Mouse (Mus musculus): ENCODE measurements at regions not wholly inside any gene's neighbourhood (a gene's known extent, or its start where the extent isn't known, plus 50 kb on each side); places are given as distances from the start of the nearest gene placed in this dataset.

DNA sequence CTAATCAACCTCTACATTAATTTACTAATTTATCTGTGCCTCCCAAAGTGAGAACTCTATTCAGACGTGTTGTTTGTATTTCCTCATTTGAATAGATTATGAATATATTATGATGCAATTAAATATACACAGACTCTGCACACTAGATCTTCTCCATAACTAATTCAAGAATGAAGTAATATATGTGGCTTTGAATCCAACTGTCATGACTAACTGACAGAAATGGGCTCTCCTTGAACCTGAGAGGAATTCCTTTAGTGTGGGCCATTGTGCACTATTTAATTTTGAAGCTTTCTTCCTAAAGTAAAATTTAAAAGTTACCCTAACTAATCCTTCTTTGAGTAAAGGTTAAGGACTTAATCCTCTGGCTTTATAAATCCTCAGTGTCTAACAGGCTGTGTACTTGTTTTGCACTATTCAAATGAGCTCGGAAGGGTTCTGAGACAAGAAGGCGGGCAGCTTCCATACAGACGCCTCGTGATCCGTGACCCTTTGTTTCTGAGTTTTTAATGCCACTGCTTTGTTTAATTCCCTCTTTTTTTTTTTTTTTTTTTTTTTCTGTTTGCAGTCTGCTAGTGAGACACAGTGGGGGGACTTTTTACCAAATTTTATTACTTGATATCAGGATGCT, 128.0 kb upstream of the Sox2 start:
- no peaks in the 10 kb centered on the region for H3K36me3 ChIP-seq
- no peaks in the 10 kb centered on the region for H3K27me3 ChIP-seq
- no peak overlapping the region for H3K4me3 ChIP-seq
- H3K4me2 ChIP-seq, result no peak overlapping the region
- H3K4me1 ChIP-seq, result no peaks in the 10 kb centered on the region
- H3K9me3 ChIP-seq, result peaks cover 9% of the 10 kb centered on the region; the same call in 1 of the 2 replicates
- 81% methylated on average over 6 of the region's 6 CpGs for WGBS
- ATAC-seq (ENCODE audit: insufficient number of reproducible peaks, insufficient read depth, low FRiP score, low TSS enrichment, low read depth), result no peak
- no peak overlapping the region for H3K27ac ChIP-seq
- H3K9ac ChIP-seq, result no peak overlapping the region

DNA sequence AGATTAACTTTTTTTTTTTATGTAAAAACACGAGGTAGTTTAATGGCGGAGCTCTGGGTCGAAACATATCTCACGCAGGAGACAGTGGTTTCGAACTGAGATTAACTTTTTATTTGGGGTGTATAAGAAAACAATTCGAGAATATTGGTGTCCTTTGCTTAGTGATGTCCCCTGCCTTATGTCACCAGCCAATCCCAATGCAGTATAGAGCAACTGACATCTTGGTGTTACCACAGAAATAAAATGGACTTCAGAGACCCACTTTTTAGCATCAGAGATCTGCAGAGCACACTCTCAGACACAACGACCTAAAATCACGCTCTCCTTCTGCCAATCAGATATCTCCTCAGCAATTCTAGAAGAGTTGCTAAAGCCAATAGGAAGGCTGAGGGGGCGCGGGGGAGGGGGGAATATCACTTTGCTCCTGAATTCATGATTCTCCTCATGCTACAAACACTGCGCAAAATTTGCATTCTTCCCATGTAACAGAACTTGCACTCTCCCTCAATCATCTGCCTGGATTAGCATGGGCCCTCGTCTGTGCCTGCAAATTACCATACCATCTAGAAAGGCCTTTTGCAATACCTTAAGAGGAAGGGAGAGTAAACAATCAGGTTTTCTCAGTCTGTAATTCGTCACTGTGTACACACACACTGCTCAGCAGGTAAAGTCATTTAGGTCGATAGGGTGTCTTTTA, 128.7 kb upstream of the Sox2 start:
- Histone ChIP-seq H3K9ac (no peak overlapping the region), H3K27me3 (no peaks in the 10 kb centered on the region), H3K4me1 (no peaks in the 10 kb centered on the region), H3K27ac (no peak overlapping the region), H3K9me3 (peaks cover 7% of the 10 kb centered on the region; the same call in 1 of the 2 replicates), H3K36me3 (no peaks in the 10 kb centered on the region), H3K4me3 (no peak overlapping the region), H3K4me2 (no peak overlapping the region)
- 79% methylated on average over 14 of the region's 14 CpGs for WGBS
- no peak for ATAC-seq (ENCODE audit: insufficient number of reproducible peaks, insufficient read depth, low FRiP score, low TSS enrichment, low read depth)

DNA sequence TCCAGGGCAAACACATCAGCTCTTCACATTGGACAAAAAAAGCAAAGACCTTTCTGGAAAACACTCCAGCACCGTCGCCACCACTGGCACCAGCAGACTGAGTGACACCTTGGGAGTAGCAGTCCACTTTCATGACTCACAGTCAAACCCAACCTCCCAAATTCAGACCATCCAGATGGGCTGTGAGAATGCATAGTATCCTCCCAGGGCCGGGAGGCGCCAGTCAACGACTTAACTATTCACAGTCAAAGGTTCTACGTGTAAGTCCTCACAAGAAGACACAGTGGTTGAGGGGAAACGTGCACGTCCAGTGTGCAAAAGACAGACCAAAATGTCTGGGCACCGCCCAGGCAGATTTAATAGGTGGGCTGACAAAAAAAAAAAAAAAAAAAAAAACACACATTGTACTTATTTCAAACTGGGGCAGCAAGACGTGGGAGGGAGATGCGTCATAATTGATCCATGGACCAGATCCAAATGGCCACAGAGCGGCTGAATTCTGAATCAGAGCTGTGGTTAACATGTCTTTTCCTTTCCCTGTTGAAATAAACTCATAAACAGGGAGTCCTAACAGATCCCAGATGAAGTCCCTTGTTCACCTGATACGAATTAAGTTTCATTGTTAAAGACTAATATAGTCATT, 137.6 kb upstream of the Sox2 start:
- Histone ChIP-seq H3K9ac (no peak overlapping the region), H3K4me2 (no peak overlapping the region), H3K36me3 (no peaks in the 10 kb centered on the region), H3K4me3 (no peak overlapping the region), H3K27ac (no peak overlapping the region), H3K9me3 (peaks cover 5% of the 10 kb centered on the region; the same call in 1 of the 2 replicates), H3K27me3 (no peaks in the 10 kb centered on the region), H3K4me1 (no peaks in the 10 kb centered on the region; the same call in 1 of the 2 replicates)
- WGBS, result 67% methylated on average over 13 of the region's 13 CpGs
- no peak for ATAC-seq (ENCODE audit: insufficient number of reproducible peaks, insufficient read depth, low FRiP score, low TSS enrichment, low read depth)

DNA sequence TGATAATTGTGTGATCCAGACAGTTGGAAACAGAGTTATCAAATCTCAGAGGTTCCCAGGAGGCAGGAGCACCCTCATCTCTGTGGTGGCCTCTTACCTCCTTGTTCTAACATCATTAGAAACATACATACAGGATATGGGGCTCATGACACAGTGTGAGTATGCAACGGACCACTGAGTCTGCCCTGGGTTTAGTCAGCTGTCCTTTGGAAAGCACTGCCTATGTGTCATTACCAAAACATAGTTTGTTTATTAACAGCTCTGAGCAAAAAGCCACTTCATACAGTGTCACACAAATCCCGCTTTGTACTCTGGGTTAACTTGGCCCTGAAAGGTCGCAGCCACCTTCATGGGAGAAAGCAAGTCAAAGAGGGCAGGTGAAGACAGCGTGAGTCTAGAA, 139.5 kb upstream of the Sox2 start:
- Histone ChIP-seq H3K36me3 (no peaks in the 10 kb centered on the region), H3K27ac (no peak overlapping the region), H3K4me2 (no peak overlapping the region), H3K27me3 (0 out of 2 replicates have a peak, but pooled peaks cover 4% of the 10 kb centered on the region), H3K4me3 (no peak overlapping the region), H3K9me3 (peaks cover 5% of the 10 kb centered on the region; the same call in 1 of the 2 replicates), H3K9ac (no peak overlapping the region), H3K4me1 (no peaks in the 10 kb centered on the region; the same call in 1 of the 2 replicates)
- 78% methylated on average over 4 of the region's 4 CpGs for WGBS
- no peak for ATAC-seq (ENCODE audit: insufficient number of reproducible peaks, insufficient read depth, low FRiP score, low TSS enrichment, low read depth)

DNA sequence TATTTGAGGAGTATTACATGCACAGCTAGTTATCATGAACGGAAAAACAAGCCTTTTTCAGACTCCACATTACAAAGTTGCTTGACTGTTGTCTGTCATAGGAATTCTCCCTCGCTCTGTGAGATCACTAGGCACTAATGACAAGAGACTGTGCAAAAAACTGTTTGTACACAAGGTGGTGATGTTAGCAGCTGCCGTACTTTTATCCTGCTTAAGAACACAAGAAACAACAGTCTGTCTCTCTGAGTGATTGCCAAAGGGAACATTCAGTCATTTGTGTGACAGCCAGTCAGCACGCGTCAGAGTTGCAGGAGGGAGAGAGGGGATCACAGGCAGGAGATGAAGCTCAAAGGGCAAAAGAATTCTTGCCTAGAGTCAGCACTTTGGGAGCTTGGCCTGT, 141.0 kb upstream of the Sox2 start:
- no peak overlapping the region for H3K4me2 ChIP-seq
- no peak overlapping the region for H3K27ac ChIP-seq
- no peaks in the 10 kb centered on the region for H3K36me3 ChIP-seq
- no peak for ATAC-seq (ENCODE audit: insufficient number of reproducible peaks, insufficient read depth, low FRiP score, low TSS enrichment, low read depth)
- WGBS, result 33% methylated on average over 5 of the region's 5 CpGs
- H3K4me1 ChIP-seq, result no peaks in the 10 kb centered on the region; the same call in 1 of the 2 replicates
- H3K9me3 ChIP-seq, result no peaks in the 10 kb centered on the region
- 0 out of 2 replicates have a peak, but pooled peaks cover 4% of the 10 kb centered on the region for H3K27me3 ChIP-seq
- no peak overlapping the region for H3K4me3 ChIP-seq
- H3K9ac ChIP-seq, result no peak overlapping the region

DNA sequence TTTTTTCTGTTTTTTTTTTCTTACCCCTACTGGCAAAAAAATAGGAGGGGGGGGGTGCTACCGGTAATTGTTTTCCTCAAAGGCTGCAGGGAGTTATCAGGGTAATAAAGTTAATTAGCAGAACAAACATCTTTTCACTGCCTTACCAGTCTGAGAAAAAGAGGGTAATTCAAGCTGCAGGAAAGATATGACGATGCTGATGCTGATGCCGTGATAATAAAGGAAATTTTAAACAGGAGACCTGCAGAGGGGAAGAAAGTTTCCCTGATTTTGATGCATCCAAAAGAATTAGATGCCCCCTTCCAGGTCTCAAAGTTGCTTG, 145.7 kb upstream of the Sox2 start:
- no peak overlapping the region for H3K27ac ChIP-seq
- H3K27me3 ChIP-seq, result 0 out of 2 replicates have a peak, but pooled peaks cover 4% of the 10 kb centered on the region
- H3K9me3 ChIP-seq, result no peaks in the 10 kb centered on the region
- no peaks in the 10 kb centered on the region for H3K4me1 ChIP-seq
- ATAC-seq (ENCODE audit: insufficient number of reproducible peaks, insufficient read depth, low FRiP score, low TSS enrichment, low read depth), result no peak
- H3K4me2 ChIP-seq, result no peak overlapping the region
- no peak overlapping the region for H3K4me3 ChIP-seq
- no peaks in the 10 kb centered on the region for H3K36me3 ChIP-seq
- WGBS, result 13% methylated on average over 3 of the region's 3 CpGs
- no peak overlapping the region for H3K9ac ChIP-seq

DNA sequence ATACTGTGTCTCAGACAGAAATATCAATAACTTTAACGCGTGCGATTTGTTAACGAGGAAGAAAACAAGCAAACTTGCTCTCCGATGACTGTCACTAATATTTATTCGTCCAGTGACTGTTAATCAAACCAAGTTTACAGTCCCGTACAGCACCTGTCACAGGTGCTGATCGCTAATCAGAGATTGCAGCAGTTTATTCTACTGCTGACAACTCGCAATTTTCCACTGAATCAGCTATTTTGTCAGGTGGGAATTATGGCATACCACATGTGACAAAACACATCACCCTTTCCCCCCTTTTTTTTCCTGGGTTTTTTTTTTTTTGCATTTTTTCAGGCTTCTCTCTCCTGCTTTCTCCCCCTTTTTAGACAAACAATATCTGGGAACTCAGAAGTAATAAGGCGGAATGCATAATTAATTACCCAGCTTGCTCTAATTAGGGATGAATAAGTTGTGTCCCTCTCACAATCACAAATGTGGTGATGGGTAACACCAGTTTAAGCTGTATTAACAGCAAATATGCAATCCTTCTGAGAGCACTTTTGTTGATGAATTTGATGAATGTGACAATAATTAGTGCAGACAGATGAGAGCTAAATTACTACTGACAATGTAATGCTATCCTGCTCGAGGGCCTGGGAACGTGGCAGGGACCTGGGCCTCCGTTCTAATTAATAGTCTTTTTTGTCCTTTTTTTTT, 146.2 kb upstream of the Sox2 start:
- H3K27ac ChIP-seq, result no peak overlapping the region
- WGBS, result 53% methylated on average over 13 of the region's 13 CpGs
- H3K4me2 ChIP-seq, result no peak overlapping the region
- no peak for ATAC-seq (ENCODE audit: insufficient number of reproducible peaks, insufficient read depth, low FRiP score, low TSS enrichment, low read depth)
- no peak overlapping the region for H3K9ac ChIP-seq
- H3K9me3 ChIP-seq, result no peaks in the 10 kb centered on the region
- H3K36me3 ChIP-seq, result no peaks in the 10 kb centered on the region
- no peaks in the 10 kb centered on the region for H3K4me1 ChIP-seq
- 0 out of 2 replicates have a peak, but pooled peaks cover 4% of the 10 kb centered on the region for H3K27me3 ChIP-seq
- no peak overlapping the region for H3K4me3 ChIP-seq

DNA sequence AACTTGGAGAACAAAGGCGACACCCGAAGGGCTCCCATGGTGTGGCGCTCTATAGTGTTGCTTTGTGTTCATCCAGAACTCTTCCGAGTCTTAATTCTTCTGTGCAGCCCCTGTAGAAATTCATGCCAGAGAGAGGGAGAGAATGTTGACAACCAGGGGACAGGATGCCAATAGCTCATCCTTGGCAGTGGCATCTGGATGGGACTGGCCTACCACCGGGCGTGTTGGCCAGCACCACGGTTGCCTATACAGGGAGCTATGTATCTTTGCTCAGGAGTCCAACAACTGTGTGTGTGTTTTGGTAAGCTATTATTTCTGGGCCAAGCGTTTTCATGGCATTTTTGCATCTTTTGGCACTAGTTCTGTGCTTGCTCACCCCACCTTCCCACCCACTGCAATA, 153.4 kb upstream of the Sox2 start:
- no peak for ATAC-seq (ENCODE audit: insufficient number of reproducible peaks, insufficient read depth, low FRiP score, low TSS enrichment, low read depth)

DNA sequence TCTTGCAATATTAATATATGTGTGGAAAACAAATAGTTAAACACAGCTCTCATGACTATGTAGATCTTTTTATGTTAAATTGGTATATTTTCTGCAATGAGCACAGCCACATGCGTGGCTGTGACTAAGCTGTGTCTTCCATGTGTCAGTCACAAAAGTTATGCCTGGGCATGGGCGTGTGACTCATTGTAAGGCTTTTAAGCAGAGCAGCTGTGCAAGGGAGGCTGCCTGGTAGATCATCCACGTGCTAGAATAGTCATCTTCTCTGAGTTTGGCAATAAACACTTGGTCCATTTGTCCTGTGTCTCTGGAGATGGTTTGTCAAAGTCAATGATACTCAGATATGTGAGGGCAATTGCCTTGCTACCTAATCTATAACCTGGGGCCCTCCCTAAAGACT, 154.6 kb upstream of the Sox2 start:
- no peak overlapping the region for H3K27ac ChIP-seq
- ATAC-seq (ENCODE audit: insufficient number of reproducible peaks, insufficient read depth, low FRiP score, low TSS enrichment, low read depth), result no peak
- H3K36me3 ChIP-seq, result no peaks in the 10 kb centered on the region
- no peaks in the 10 kb centered on the region for H3K4me1 ChIP-seq
- no peak overlapping the region for H3K4me3 ChIP-seq
- H3K27me3 ChIP-seq, result no peaks in the 10 kb centered on the region
- H3K4me2 ChIP-seq, result no peak overlapping the region
- H3K9me3 ChIP-seq, result no peaks in the 10 kb centered on the region
- 68% methylated on average over 3 of the region's 3 CpGs for whole genome bisulfite sequencing
- H3K9ac ChIP-seq, result no peak overlapping the region

More for the DNA sequence above, 153.4 kb upstream of the Sox2 start:
- Histone ChIP-seq H3K36me3 (no peaks in the 10 kb centered on the region), H3K27ac (no peak overlapping the region), H3K27me3 (no peaks in the 10 kb centered on the region), H3K4me3 (no peak overlapping the region), H3K9me3 (no peaks in the 10 kb centered on the region), H3K4me1 (no peaks in the 10 kb centered on the region), H3K4me2 (no peak overlapping the region), H3K9ac (no peak overlapping the region)
- 88% methylated on average over 8 of the region's 8 CpGs for WGBS

DNA sequence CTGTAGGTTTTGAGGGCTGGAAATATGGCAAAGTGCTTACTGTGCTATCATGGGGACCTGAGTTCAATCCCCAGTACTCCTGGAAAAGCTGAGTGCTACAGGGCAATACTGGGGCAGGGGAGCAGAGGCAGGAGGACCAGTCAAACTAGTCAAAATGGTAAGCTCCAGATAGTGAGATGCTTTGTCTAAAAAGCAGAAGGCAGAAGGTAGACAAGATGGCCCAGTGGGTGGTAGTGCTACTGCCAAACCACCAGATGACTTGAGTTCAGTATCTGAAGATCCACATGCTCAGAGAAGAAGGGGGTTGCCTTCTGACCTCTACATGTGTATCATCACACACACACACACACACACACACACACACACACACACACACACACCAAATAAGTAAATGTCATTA, 156.3 kb upstream of the Sox2 start:
- no peak overlapping the region for H3K27ac ChIP-seq
- no peak overlapping the region for H3K9ac ChIP-seq
- H3K4me1 ChIP-seq, result no peaks in the 10 kb centered on the region
- H3K36me3 ChIP-seq, result no peaks in the 10 kb centered on the region
- H3K9me3 ChIP-seq, result no peaks in the 10 kb centered on the region
- H3K4me2 ChIP-seq, result no peak overlapping the region
- no peak overlapping the region for H3K4me3 ChIP-seq
- H3K27me3 ChIP-seq, result no peaks in the 10 kb centered on the region
- no peak for ATAC-seq (ENCODE audit: insufficient number of reproducible peaks, insufficient read depth, low FRiP score, low TSS enrichment, low read depth)

DNA sequence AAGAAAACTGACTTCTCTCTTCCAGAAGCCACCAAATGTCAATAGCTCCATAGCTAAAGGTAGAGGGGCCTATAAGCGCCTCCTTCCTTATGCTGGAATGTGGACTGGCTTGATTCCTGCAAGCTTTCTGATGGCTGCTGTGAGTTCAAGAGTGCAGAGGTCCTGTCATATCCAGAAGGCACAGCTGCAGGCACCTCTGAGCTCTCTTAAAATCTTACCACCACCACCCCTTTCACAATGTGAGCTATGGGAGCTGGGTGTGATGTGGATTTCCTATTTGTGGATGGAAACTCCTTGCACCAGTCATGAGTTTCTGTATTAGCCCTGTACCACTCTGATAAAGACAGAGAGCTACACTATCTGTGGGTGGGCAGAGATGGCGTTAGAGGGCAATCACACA, 161.2 kb upstream of the Sox2 start:
- no peaks in the 10 kb centered on the region for H3K9me3 ChIP-seq
- no peak overlapping the region for H3K4me2 ChIP-seq
- H3K4me1 ChIP-seq, result peaks cover 5% of the 10 kb centered on the region
- WGBS, result 80% methylated on average over 2 of the region's 2 CpGs
- ATAC-seq (ENCODE audit: insufficient number of reproducible peaks, insufficient read depth, low FRiP score, low TSS enrichment, low read depth), result no peak
- H3K36me3 ChIP-seq, result no peaks in the 10 kb centered on the region
- H3K27ac ChIP-seq, result no peak overlapping the region
- no peak overlapping the region for H3K9ac ChIP-seq
- H3K4me3 ChIP-seq, result no peak overlapping the region
- H3K27me3 ChIP-seq, result peaks cover 4% of the 10 kb centered on the region; the same call in 1 of the 2 replicates

Measured in embryonic facial prominence, embryonic 13.5 days (tissue).